Mouse (Mus musculus): ENCODE results near the gene Hmcn2.

Hmcn2 gene

GRCm38 (mm10) chr2:31418571-31418970 lies 104.4 kb downstream of the Hmcn2 start:
- peak; percentile 89 for DNase-seq

- DNase-seq, result peak; percentile 24
Observed at GRCm38 (mm10) chr2:31420914-31421313, 106.7 kb downstream of the Hmcn2 start.

GRCm38 (mm10) chr2:31422576-31422975 lies 108.4 kb downstream of the Hmcn2 start:
- no peak for DNase-seq

- peak; percentile 70 for DNase-seq
Observed at GRCm38 (mm10) chr2:31431477-31431876, 117.3 kb downstream of the Hmcn2 start.

- DNase-seq, result no peak
Observed at GRCm38 (mm10) chr2:31434746-31435145, 120.5 kb downstream of the Hmcn2 start.

GRCm38 (mm10) chr2:31435567-31435966 lies 121.4 kb downstream of the Hmcn2 start:
- peak; percentile 82 for DNase-seq

- no peak for DNase-seq
Observed at GRCm38 (mm10) chr2:31437480-31438245, 123.4 kb downstream of the Hmcn2 start.

GRCm38 (mm10) chr2:31439576-31439975 lies 125.4 kb downstream of the Hmcn2 start:
- no peak for DNase-seq

- peak; percentile 60 for DNase-seq
Observed at GRCm38 (mm10) chr2:31442480-31443160, 128.4 kb downstream of the Hmcn2 start.

GRCm38 (mm10) chr2:31446036-31446435 lies 131.8 kb downstream of the Hmcn2 start:
- DNase-seq, result no peak

GRCm38 (mm10) chr2:31446456-31446855 lies 132.2 kb downstream of the Hmcn2 start:
- peak; percentile 50 for DNase-seq

GRCm38 (mm10) chr2:31447536-31447935 lies 133.3 kb downstream of the Hmcn2 start:
- no peak for DNase-seq

- peak; percentile 92 for DNase-seq
Observed at GRCm38 (mm10) chr2:31448756-31449440, 134.7 kb downstream of the Hmcn2 start.

- peak; percentile 98 for DNase-seq
Observed at GRCm38 (mm10) chr2:31449441-31449815, 135.2 kb downstream of the Hmcn2 start.

- DNase-seq, result no peak
Observed at GRCm38 (mm10) chr2:31449902-31450301, 135.7 kb downstream of the Hmcn2 start.

- DNase-seq, result peak; percentile 63
Observed at GRCm38 (mm10) chr2:31450661-31451060, 136.4 kb downstream of the Hmcn2 start.

- DNase-seq, result no peak
Observed at GRCm38 (mm10) chr2:31451530-31451929, 137.3 kb downstream of the Hmcn2 start.

GRCm38 (mm10) chr2:31453011-31453410 lies 138.8 kb downstream of the Hmcn2 start:
- no peak for DNase-seq

- peak; percentile 67 for DNase-seq
Observed at GRCm38 (mm10) chr2:31453559-31454177, 139.5 kb downstream of the Hmcn2 start.

- peak; percentile 48 for DNase-seq
Observed at GRCm38 (mm10) chr2:31454280-31454679, 140.1 kb downstream of the Hmcn2 start.

- no peak for DNase-seq
Observed at GRCm38 (mm10) chr2:31455418-31455817, 141.2 kb downstream of the Hmcn2 start.

- DNase-seq, result no peak
Observed at GRCm38 (mm10) chr2:31458460-31458859, 144.2 kb downstream of the Hmcn2 start.

Measured in retina, postnatal 1 day (tissue).